Mouse (Mus musculus): ENCODE data around the gene Lrrc8a. TPM values are rescaled to one million over a fixed set of nuclear protein-coding genes. Genes with fewer than 3 reads are reported as not detected.

Gene Lrrc8a
- polyA plus RNA-seq, 1 experiment = 32.4 TPM

GRCm38 (mm10) chr2:30250166-30251128, 12.9 kb downstream of the Lrrc8a start:
- Histone ChIP-seq H3K4me1 (ENCODE audit: control insufficient read depth, insufficient read depth, low read length) (peaks cover 10% of the 10 kb centered on the region), H3K27ac (ENCODE audit: insufficient read depth, low read length) (no peak overlapping the region), H3K4me3 (ENCODE audit: insufficient read depth, low read length) (no peak overlapping the region)
- no peak for TF ChIP-seq POLR2A (IDR thresholded peaks at IDR 0.05; ENCODE audit: extremely low read depth, insufficient read depth, low read length)
- no peak for TF ChIP-seq CTCF (IDR thresholded peaks at IDR 0.05; ENCODE audit: extremely low read depth, insufficient read depth, low read length)

GRCm38 (mm10) chr2:30251417-30252104, 14.0 kb downstream of the Lrrc8a start:
- Histone ChIP-seq H3K4me1 (ENCODE audit: control insufficient read depth, insufficient read depth, low read length) (peaks cover 10% of the 10 kb centered on the region), H3K27ac (ENCODE audit: insufficient read depth, low read length) (no peak overlapping the region), H3K4me3 (ENCODE audit: insufficient read depth, low read length) (no peak overlapping the region)
- TF ChIP-seq POLR2A (IDR thresholded peaks at IDR 0.05; ENCODE audit: extremely low read depth, insufficient read depth, low read length) = no peak
- TF ChIP-seq CTCF (IDR thresholded peaks at IDR 0.05; ENCODE audit: extremely low read depth, insufficient read depth, low read length) = no peak

- TF ChIP-seq CTCF (IDR thresholded peaks at IDR 0.05; ENCODE audit: extremely low read depth, insufficient read depth, low read length) (no peak), POLR2A (IDR thresholded peaks at IDR 0.05; ENCODE audit: extremely low read depth, insufficient read depth, low read length) (no peak)
- Histone ChIP-seq H3K4me3 (ENCODE audit: insufficient read depth, low read length) (no peak overlapping the region), H3K27ac (ENCODE audit: insufficient read depth, low read length) (no peak overlapping the region)
Observed at GRCm38 (mm10) chr2:30252521-30252920, 15.0 kb downstream of the Lrrc8a start.

GRCm38 (mm10) chr2:30253809-30254208, 16.3 kb downstream of the Lrrc8a start:
- H3K4me3 ChIP-seq (ENCODE audit: insufficient read depth, low read length) = no peak overlapping the region
- TF ChIP-seq CTCF (IDR thresholded peaks at IDR 0.05; ENCODE audit: extremely low read depth, insufficient read depth, low read length) (no peak), POLR2A (IDR thresholded peaks at IDR 0.05; ENCODE audit: extremely low read depth, insufficient read depth, low read length) (no peak)
- H3K4me1 ChIP-seq (ENCODE audit: control insufficient read depth, insufficient read depth, low read length) = peaks cover 11% of the 10 kb centered on the region
- no peak overlapping the region for H3K27ac ChIP-seq (ENCODE audit: insufficient read depth, low read length)

More at GRCm38 (mm10) chr2:30252521-30252920, 15.0 kb downstream of the Lrrc8a start:
- peaks cover 7% of the 10 kb centered on the region for H3K4me1 ChIP-seq (ENCODE audit: control insufficient read depth, insufficient read depth, low read length)

GRCm38 (mm10) chr2:30255631-30256395, 18.3 kb downstream of the Lrrc8a start:
- peaks cover 12% of the 10 kb centered on the region for H3K4me1 ChIP-seq (ENCODE audit: control insufficient read depth, insufficient read depth, low read length)
- H3K4me3 ChIP-seq (ENCODE audit: insufficient read depth, low read length) = no peak overlapping the region
- TF ChIP-seq POLR2A (IDR thresholded peaks at IDR 0.05; ENCODE audit: extremely low read depth, insufficient read depth, low read length) = no peak
- TF ChIP-seq CTCF (IDR thresholded peaks at IDR 0.05; ENCODE audit: extremely low read depth, insufficient read depth, low read length) = no peak
- no peak overlapping the region for H3K27ac ChIP-seq (ENCODE audit: insufficient read depth, low read length)

- TF ChIP-seq POLR2A (IDR thresholded peaks at IDR 0.05; ENCODE audit: extremely low read depth, insufficient read depth, low read length) = no peak
- no peak for TF ChIP-seq CTCF (IDR thresholded peaks at IDR 0.05; ENCODE audit: extremely low read depth, insufficient read depth, low read length)
- Histone ChIP-seq H3K27ac (ENCODE audit: insufficient read depth, low read length) (no peak overlapping the region), H3K4me1 (ENCODE audit: control insufficient read depth, insufficient read depth, low read length) (peaks cover 12% of the 10 kb centered on the region), H3K4me3 (ENCODE audit: insufficient read depth, low read length) (no peak overlapping the region)
Observed at GRCm38 (mm10) chr2:30256616-30257350, 19.3 kb downstream of the Lrrc8a start.

GRCm38 (mm10) chr2:30257699-30258460, 20.4 kb downstream of the Lrrc8a start:
- TF ChIP-seq POLR2A (IDR thresholded peaks at IDR 0.05; ENCODE audit: extremely low read depth, insufficient read depth, low read length) (no peak), CTCF (IDR thresholded peaks at IDR 0.05; ENCODE audit: extremely low read depth, insufficient read depth, low read length) (no peak)
- Histone ChIP-seq H3K4me1 (ENCODE audit: control insufficient read depth, insufficient read depth, low read length) (peaks cover 6% of the 10 kb centered on the region), H3K4me3 (ENCODE audit: insufficient read depth, low read length) (no peak overlapping the region), H3K27ac (ENCODE audit: insufficient read depth, low read length) (0 out of 2 replicates have a peak overlapping the region, but pooled peaks have one; percentile 18)

- TF ChIP-seq CTCF (IDR thresholded peaks at IDR 0.05; ENCODE audit: extremely low read depth, insufficient read depth, low read length) (no peak), POLR2A (IDR thresholded peaks at IDR 0.05; ENCODE audit: extremely low read depth, insufficient read depth, low read length) (no peak)
- no peak overlapping the region for H3K27ac ChIP-seq (ENCODE audit: insufficient read depth, low read length)
- H3K4me1 ChIP-seq (ENCODE audit: control insufficient read depth, insufficient read depth, low read length) = peaks cover 8% of the 10 kb centered on the region
- no peak overlapping the region for H3K4me3 ChIP-seq (ENCODE audit: insufficient read depth, low read length)
Observed at GRCm38 (mm10) chr2:30258600-30258999, 21.1 kb downstream of the Lrrc8a start.

Measured in cortical plate, adult 2 months (tissue).